Mouse (Mus musculus): ENCODE measurements at regions not wholly inside any gene's neighbourhood (a gene's known extent, or its start where the extent isn't known, plus 50 kb on each side); places are given as distances from the start of the nearest gene placed in this dataset.

- no peak for ATAC-seq (replicated peaks; ENCODE audit: extremely low read depth, insufficient read depth, low FRiP score)
- Histone ChIP-seq H3K27me3 (ENCODE audit: control insufficient read depth, insufficient read depth, low read length) (no peaks in the 10 kb centered on the region), H3K4me1 (ENCODE audit: control insufficient read depth, insufficient read depth, low read length) (no peaks in the 10 kb centered on the region), H3K9me3 (replicated peaks; ENCODE audit: control insufficient read depth, low read length) (no peaks in the 10 kb centered on the region), H3K4me2 (ENCODE audit: low read depth, low read length) (no peak overlapping the region), H3K27ac (ENCODE audit: low read length) (no peak overlapping the region), H3K36me3 (ENCODE audit: control insufficient read depth, insufficient read depth) (no peaks in the 10 kb centered on the region), H3K9ac (ENCODE audit: low read length) (no peak overlapping the region), H3K4me3 (ENCODE audit: low read length) (no peak overlapping the region)
- 78% methylated on average over 1 of the region's 1 CpGs for WGBS
Observed at GRCm38 (mm10) chr2:46261618-46262017, 1144.4 kb upstream of the Zeb2 start.

DNA sequence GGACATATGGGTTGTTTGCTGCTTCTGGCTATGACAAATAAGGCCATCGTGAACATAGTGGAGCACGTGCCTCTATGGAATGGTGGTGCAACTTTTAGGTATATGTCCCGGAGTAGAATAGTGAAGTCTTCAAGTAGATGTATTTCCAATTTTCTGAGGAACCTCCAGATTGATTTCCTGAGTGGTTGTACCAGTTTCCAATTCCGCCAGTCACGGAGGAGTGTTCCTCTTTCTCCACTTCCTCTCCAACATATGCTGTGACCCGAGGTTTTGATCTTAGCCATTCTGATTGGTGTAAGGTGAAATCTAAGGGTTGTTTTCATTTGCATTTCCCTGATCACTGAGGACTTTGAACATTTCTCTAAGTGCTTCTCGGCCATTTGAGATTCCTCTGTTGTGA lies 1134.4 kb upstream of the Zeb2 start:
- H3K4me1 ChIP-seq (ENCODE audit: control insufficient read depth, insufficient read depth, low read length): no peaks in the 10 kb centered on the region
- no peak overlapping the region for H3K4me2 ChIP-seq (ENCODE audit: low read depth, low read length)
- H3K9ac ChIP-seq (ENCODE audit: low read length): no peak overlapping the region
- no peaks in the 10 kb centered on the region for H3K9me3 ChIP-seq (replicated peaks; ENCODE audit: control insufficient read depth, low read length)
- H3K36me3 ChIP-seq (ENCODE audit: control insufficient read depth, insufficient read depth): no peaks in the 10 kb centered on the region
- H3K27me3 ChIP-seq (ENCODE audit: control insufficient read depth, insufficient read depth, low read length): no peaks in the 10 kb centered on the region
- ATAC-seq (replicated peaks; ENCODE audit: extremely low read depth, insufficient read depth, low FRiP score): no peak
- WGBS: 78% methylated on average over 7 of the region's 7 CpGs
- no peak overlapping the region for H3K4me3 ChIP-seq (ENCODE audit: low read length)
- no peak overlapping the region for H3K27ac ChIP-seq (ENCODE audit: low read length)

- Histone ChIP-seq H3K9me3 (replicated peaks; ENCODE audit: control insufficient read depth, low read length) (no peaks in the 10 kb centered on the region), H3K4me3 (ENCODE audit: low read length) (no peak overlapping the region), H3K36me3 (ENCODE audit: control insufficient read depth, insufficient read depth) (no peaks in the 10 kb centered on the region), H3K27me3 (ENCODE audit: control insufficient read depth, insufficient read depth, low read length) (no peaks in the 10 kb centered on the region), H3K4me2 (ENCODE audit: low read depth, low read length) (no peak overlapping the region), H3K27ac (ENCODE audit: low read length) (no peak overlapping the region), H3K9ac (ENCODE audit: low read length) (no peak overlapping the region), H3K4me1 (ENCODE audit: control insufficient read depth, insufficient read depth, low read length) (no peaks in the 10 kb centered on the region)
- ATAC-seq (replicated peaks; ENCODE audit: extremely low read depth, insufficient read depth, low FRiP score): no peak
- 57% methylated on average over 3 of the region's 3 CpGs for WGBS
Observed at GRCm38 (mm10) chr2:46245717-46246116, 1128.5 kb upstream of the Zeb2 start.

GRCm38 (mm10) chr2:46244697-46245096 lies 1127.5 kb upstream of the Zeb2 start:
- Histone ChIP-seq H3K27me3 (ENCODE audit: control insufficient read depth, insufficient read depth, low read length) (no peaks in the 10 kb centered on the region), H3K36me3 (ENCODE audit: control insufficient read depth, insufficient read depth) (no peaks in the 10 kb centered on the region), H3K4me2 (ENCODE audit: low read depth, low read length) (no peak overlapping the region), H3K27ac (ENCODE audit: low read length) (no peak overlapping the region), H3K9me3 (replicated peaks; ENCODE audit: control insufficient read depth, low read length) (no peaks in the 10 kb centered on the region), H3K4me3 (ENCODE audit: low read length) (no peak overlapping the region), H3K9ac (ENCODE audit: low read length) (no peak overlapping the region), H3K4me1 (ENCODE audit: control insufficient read depth, insufficient read depth, low read length) (no peaks in the 10 kb centered on the region)
- no peak for ATAC-seq (replicated peaks; ENCODE audit: extremely low read depth, insufficient read depth, low FRiP score)
- WGBS: 80% methylated on average over 3 of the region's 3 CpGs

DNA sequence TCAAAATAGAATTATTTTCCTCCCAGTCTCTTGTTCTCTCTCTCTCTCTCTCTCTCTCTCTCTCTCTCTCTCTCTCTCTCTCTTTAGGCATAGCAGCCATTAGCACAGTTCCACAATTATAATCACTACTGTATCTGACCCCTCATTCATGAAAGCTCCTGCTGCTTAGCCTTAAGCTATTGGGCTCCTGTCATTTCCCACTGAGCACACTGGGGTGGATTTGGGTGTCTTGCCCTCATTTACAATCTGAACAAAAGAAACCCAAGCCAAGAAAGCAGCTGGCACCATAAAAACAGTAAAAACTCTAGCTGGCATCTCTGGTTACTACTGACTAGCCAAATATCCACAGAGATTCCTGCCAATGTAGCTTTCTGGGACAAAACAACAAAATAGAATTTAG lies 1125.6 kb upstream of the Zeb2 start:
- ATAC-seq (replicated peaks; ENCODE audit: extremely low read depth, insufficient read depth, low FRiP score): no peak

GRCm38 (mm10) chr2:46239874-46240273 lies 1122.7 kb upstream of the Zeb2 start:
- Histone ChIP-seq H3K4me3 (ENCODE audit: low read length) (no peak overlapping the region), H3K27me3 (ENCODE audit: control insufficient read depth, insufficient read depth, low read length) (no peaks in the 10 kb centered on the region), H3K4me2 (ENCODE audit: low read depth, low read length) (no peak overlapping the region), H3K9ac (ENCODE audit: low read length) (no peak overlapping the region), H3K27ac (ENCODE audit: low read length) (no peak overlapping the region), H3K4me1 (ENCODE audit: control insufficient read depth, insufficient read depth, low read length) (no peaks in the 10 kb centered on the region), H3K9me3 (replicated peaks; ENCODE audit: control insufficient read depth, low read length) (no peaks in the 10 kb centered on the region), H3K36me3 (ENCODE audit: control insufficient read depth, insufficient read depth) (no peaks in the 10 kb centered on the region)
- WGBS: 72% methylated on average over 4 of the region's 4 CpGs
- no peak for ATAC-seq (replicated peaks; ENCODE audit: extremely low read depth, insufficient read depth, low FRiP score)

More for the DNA sequence above, 1125.6 kb upstream of the Zeb2 start:
- Histone ChIP-seq H3K4me1 (ENCODE audit: control insufficient read depth, insufficient read depth, low read length) (no peaks in the 10 kb centered on the region), H3K4me2 (ENCODE audit: low read depth, low read length) (no peak overlapping the region), H3K36me3 (ENCODE audit: control insufficient read depth, insufficient read depth) (no peaks in the 10 kb centered on the region), H3K4me3 (ENCODE audit: low read length) (no peak overlapping the region), H3K9me3 (replicated peaks; ENCODE audit: control insufficient read depth, low read length) (no peaks in the 10 kb centered on the region), H3K27me3 (ENCODE audit: control insufficient read depth, insufficient read depth, low read length) (no peaks in the 10 kb centered on the region), H3K9ac (ENCODE audit: low read length) (no peak overlapping the region), H3K27ac (ENCODE audit: low read length) (no peak overlapping the region)

GRCm38 (mm10) chr2:46230791-46231450 lies 1113.7 kb upstream of the Zeb2 start:
- Histone ChIP-seq H3K9ac (ENCODE audit: low read length) (no peak overlapping the region), H3K27me3 (ENCODE audit: control insufficient read depth, insufficient read depth, low read length) (no peaks in the 10 kb centered on the region), H3K27ac (ENCODE audit: low read length) (no peak overlapping the region), H3K4me1 (ENCODE audit: control insufficient read depth, insufficient read depth, low read length) (no peaks in the 10 kb centered on the region), H3K36me3 (ENCODE audit: control insufficient read depth, insufficient read depth) (no peaks in the 10 kb centered on the region), H3K4me3 (ENCODE audit: low read length) (no peak overlapping the region), H3K4me2 (ENCODE audit: low read depth, low read length) (no peak overlapping the region), H3K9me3 (replicated peaks; ENCODE audit: control insufficient read depth, low read length) (no peaks in the 10 kb centered on the region)
- WGBS: 67% methylated on average over 2 of the region's 2 CpGs
- ATAC-seq (replicated peaks; ENCODE audit: extremely low read depth, insufficient read depth, low FRiP score): no peak

DNA sequence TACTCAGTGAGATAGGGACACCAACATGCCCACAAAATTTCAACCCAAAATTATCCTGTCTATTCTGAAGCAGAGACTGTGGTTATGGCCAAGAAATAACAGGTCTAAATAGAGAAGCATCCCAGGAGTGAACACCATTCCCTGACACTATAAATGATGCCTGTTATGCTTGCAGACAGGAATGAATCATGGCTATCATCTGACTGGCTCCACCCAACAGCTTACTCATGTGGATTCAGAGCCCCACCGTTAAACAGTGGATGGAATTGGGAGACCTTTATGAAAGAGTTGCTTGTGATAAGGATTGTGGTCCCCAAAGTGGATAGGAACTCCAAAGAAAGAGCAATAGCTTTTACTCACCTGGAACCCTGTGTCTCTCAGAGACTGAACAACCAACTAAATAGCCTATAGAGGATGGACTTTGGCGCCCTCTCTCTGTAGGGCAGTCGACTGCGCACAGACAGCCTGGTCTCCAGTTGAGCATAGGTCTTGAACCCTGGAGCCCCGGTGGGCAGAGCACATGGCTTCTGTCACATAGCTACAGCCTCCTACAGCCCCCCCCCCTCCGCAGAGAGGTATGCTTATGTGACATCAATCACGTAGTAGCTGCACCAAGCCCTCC lies 1101.3 kb upstream of the Zeb2 start:
- Histone ChIP-seq H3K4me1 (ENCODE audit: control insufficient read depth, insufficient read depth, low read length) (no peaks in the 10 kb centered on the region), H3K27ac (ENCODE audit: low read length) (no peak overlapping the region), H3K9me3 (replicated peaks; ENCODE audit: control insufficient read depth, low read length) (no peaks in the 10 kb centered on the region), H3K4me2 (ENCODE audit: low read depth, low read length) (no peak overlapping the region), H3K36me3 (ENCODE audit: control insufficient read depth, insufficient read depth) (no peaks in the 10 kb centered on the region), H3K4me3 (ENCODE audit: low read length) (no peak overlapping the region), H3K9ac (ENCODE audit: low read length) (no peak overlapping the region), H3K27me3 (ENCODE audit: control insufficient read depth, insufficient read depth, low read length) (no peaks in the 10 kb centered on the region)
- no peak for ATAC-seq (replicated peaks; ENCODE audit: extremely low read depth, insufficient read depth, low FRiP score)
- WGBS: 80% methylated on average over 7 of the region's 7 CpGs

GRCm38 (mm10) chr2:46199341-46199740 lies 1082.1 kb upstream of the Zeb2 start:
- no peaks in the 10 kb centered on the region for H3K36me3 ChIP-seq (ENCODE audit: control insufficient read depth, insufficient read depth)
- no peak overlapping the region for H3K27ac ChIP-seq (ENCODE audit: low read length)
- no peak overlapping the region for H3K9ac ChIP-seq (ENCODE audit: low read length)
- WGBS: 30% methylated on average over 1 of the region's 1 CpGs
- no peak for ATAC-seq (replicated peaks; ENCODE audit: extremely low read depth, insufficient read depth, low FRiP score)
- H3K4me1 ChIP-seq (ENCODE audit: control insufficient read depth, insufficient read depth, low read length): no peaks in the 10 kb centered on the region
- no peak overlapping the region for H3K4me2 ChIP-seq (ENCODE audit: low read depth, low read length)
- H3K9me3 ChIP-seq (replicated peaks; ENCODE audit: control insufficient read depth, low read length): no peaks in the 10 kb centered on the region
- no peaks in the 10 kb centered on the region for H3K27me3 ChIP-seq (ENCODE audit: control insufficient read depth, insufficient read depth, low read length)
- H3K4me3 ChIP-seq (ENCODE audit: low read length): no peak overlapping the region
